Mouse (Mus musculus) hindbrain, postnatal 0 days (tissue): ENCODE measurements around the gene Snx1. TPM values are rescaled to one million over a fixed set of nuclear protein-coding genes. Genes with fewer than 3 reads are reported as not detected.

ENCODE experiments used
- ATAC-seq: fragments of 200-750 bp; cut with Nextera tagmentation; 2 replicates; pipeline ENCODE4 v1.8.0; 2017; ENCODE audit warnings: mild to moderate bottlenecking, moderate TSS enrichment, moderate library complexity
- DNase-seq: peaks from one replicate; pipeline ENCODE4 v3.0.0-alpha.2; 2015; ENCODE audit warnings: low spot score
- H3K27ac ChIP-seq: fragments of 300-500 bp; sonication (generic); 2 replicates; pipeline ENCODE4 v1.5.1; 2014; ENCODE audit warnings: mild to moderate bottlenecking
- H3K27me3 ChIP-seq: fragments of 300-500 bp; sonication (generic); 2 replicates; pipeline ENCODE4 v1.6.1; 2014; ENCODE audit warnings: low read length, mixed read lengths; ENCODE audit not compliant: insufficient read depth
- H3K36me3 ChIP-seq: fragments of 300-500 bp; sonication (generic); 2 replicates; pipeline ENCODE4 v1.6.1; 2014; ENCODE audit warnings: low read length, mixed read lengths; ENCODE audit not compliant: insufficient read depth
- H3K4me1 ChIP-seq: fragments of 300-500 bp; sonication (generic); 2 replicates; pipeline ENCODE4 v1.6.1; 2014; ENCODE audit warnings: antibody characterized with exemption, low read length, mixed read lengths; ENCODE audit not compliant: insufficient read depth
- H3K4me2 ChIP-seq: fragments of 300-500 bp; sonication (generic); 2 replicates; pipeline ENCODE4 v1.6.1; 2014; ENCODE audit warnings: low read depth, mild to moderate bottlenecking, low read length, moderate library complexity, mixed read lengths
- H3K4me3 ChIP-seq: fragments of 300-500 bp; sonication (generic); 2 replicates; pipeline ENCODE4 v1.5.1; 2014; ENCODE audit warnings: low read length
- H3K9ac ChIP-seq: fragments of 300-500 bp; sonication (generic); replicated peaks from 2 replicates; pipeline ENCODE4 v1.6.1; 2014; ENCODE audit warnings: mild to moderate bottlenecking, low read length, moderate library complexity, mixed read lengths
- H3K9me3 ChIP-seq: fragments of 300-500 bp; sonication (generic); 2 replicates; pipeline ENCODE4 v1.6.1; 2016; ENCODE audit warnings: low read length, mixed read lengths
- CTCF ChIP-seq: IDR thresholded peaks from 2 replicates; pipeline ENCODE4 v1.5.1; 2016; ENCODE audit warnings: antibody characterized with exemption, control low read depth, low read depth
- WGBS: fragments of 180-500 bp; shearing (Covaris S2); extraction: QIAGEN DNeasy Blood & Tissue Kit; methylation state at CpG from one replicate; pipeline ENCODE4 v1.1.7; 2014; 5-methylcytosine and 5-hydroxymethylcytosine counted together
- polyA plus RNA-seq: library from polyadenylated mRNA; unstranded; fragments of >200 nt; fragmentation: Nextera tagmentation; extraction: Ambion mirVana; gene quantifications from 2 replicates; pipeline ENCODE4 v1.2.1, GENCODE M21; 2015
- total RNA-seq: library from RNA; depleted of rRNA; stranded (reverse); fragments of >200 nt; gene quantifications from 2 replicates; pipeline ENCODE4 v1.2.3, GENCODE M21; 2014

Snx1 gene
- total and polyA plus RNA-seq, 2 experiments from 2014 or later: 47.3 to 50.4 TPM

- Histone ChIP-seq H3K4me2 (no peak overlapping the region), H3K4me3 (no peak overlapping the region), H3K4me1 (no peaks in the 10 kb centered on the region; the same call in 1 of the 2 replicates), H3K9ac (no peak overlapping the region), H3K27ac (peak overlapping the region; percentile 58; the same call in 1 of the 2 replicates), H3K27me3 (no peaks in the 10 kb centered on the region), H3K36me3 (peaks cover 9% of the 10 kb centered on the region; the same call in 1 of the 2 replicates), H3K9me3 (no peaks in the 10 kb centered on the region)
- WGBS: 31% methylated on average over 8 of the region's 8 CpGs
- no peak for TF ChIP-seq CTCF
- ATAC-seq (peak; percentile 43), DNase-seq (no peak)
Measured at GRCm38 (mm10) chr9:66110611-66111379, 15.6 kb downstream of the Snx1 start.

GRCm38 (mm10) chr9:66110126-66110525 is 16.3 kb downstream of the Snx1 start:
- no peaks in the 10 kb centered on the region; the same call in 1 of the 2 replicates for H3K4me1 ChIP-seq
- 56% methylated on average over 8 of the region's 8 CpGs for WGBS
- TF ChIP-seq CTCF: no peak

GRCm38 (mm10) chr9:66109574-66109973 is 16.8 kb downstream of the Snx1 start:
- Histone ChIP-seq H3K36me3 (peaks cover 21% of the 10 kb centered on the region; the same call in 1 of the 2 replicates), H3K9me3 (no peaks in the 10 kb centered on the region), H3K4me1 (no peaks in the 10 kb centered on the region; the same call in 1 of the 2 replicates), H3K27ac (no peak overlapping the region), H3K27me3 (no peaks in the 10 kb centered on the region), H3K4me3 (no peak overlapping the region), H3K4me2 (no peak overlapping the region), H3K9ac (no peak overlapping the region)
- ATAC-seq (no peak), DNase-seq (no peak)
- no peak for TF ChIP-seq CTCF
- 91% methylated on average over 1 of the region's 1 CpGs for WGBS

More at GRCm38 (mm10) chr9:66110126-66110525, 16.3 kb downstream of the Snx1 start:
- Histone ChIP-seq H3K27me3 (no peaks in the 10 kb centered on the region), H3K4me3 (no peak overlapping the region), H3K36me3 (peaks cover 15% of the 10 kb centered on the region; the same call in 1 of the 2 replicates), H3K27ac (peak overlapping the region; percentile 58; the same call in 1 of the 2 replicates), H3K9ac (no peak overlapping the region), H3K4me2 (no peak overlapping the region), H3K9me3 (no peaks in the 10 kb centered on the region)
- ATAC-seq: no peak
- DNase-seq: no peak

- Histone ChIP-seq H3K27ac (no peak overlapping the region), H3K36me3 (peaks cover 46% of the 10 kb centered on the region; the same call in 1 of the 2 replicates), H3K4me1 (no peaks in the 10 kb centered on the region), H3K27me3 (no peaks in the 10 kb centered on the region), H3K4me3 (no peak overlapping the region), H3K4me2 (no peak overlapping the region), H3K9me3 (no peaks in the 10 kb centered on the region), H3K9ac (no peak overlapping the region)
- ATAC-seq (no peak), DNase-seq (no peak)
- TF ChIP-seq CTCF: no peak
- WGBS: 86% methylated on average over 8 of the region's 8 CpGs
Measured at GRCm38 (mm10) chr9:66105168-66105567, 21.2 kb downstream of the Snx1 start.

GRCm38 (mm10) chr9:66104601-66105000 is 21.8 kb downstream of the Snx1 start:
- peaks cover 50% of the 10 kb centered on the region; the same call in 1 of the 2 replicates for H3K36me3 ChIP-seq

GRCm38 (mm10) chr9:66102668-66103067 is 23.7 kb downstream of the Snx1 start:
- Histone ChIP-seq H3K9ac (no peak overlapping the region), H3K36me3 (peaks cover 55% of the 10 kb centered on the region; the same call in 1 of the 2 replicates), H3K4me3 (no peak overlapping the region), H3K27ac (no peak overlapping the region), H3K27me3 (no peaks in the 10 kb centered on the region), H3K9me3 (no peaks in the 10 kb centered on the region), H3K4me1 (no peaks in the 10 kb centered on the region), H3K4me2 (no peak overlapping the region)
- DNase-seq: no peak
- TF ChIP-seq CTCF: no peak
- WGBS: 89% methylated on average over 6 of the region's 6 CpGs
- no peak for ATAC-seq

More at GRCm38 (mm10) chr9:66104601-66105000, 21.8 kb downstream of the Snx1 start:
- DNase-seq (no peak), ATAC-seq (no peak)
- WGBS: 93% methylated on average over 4 of the region's 4 CpGs
- H3K4me2 ChIP-seq: no peak overlapping the region
- no peak overlapping the region for H3K9ac ChIP-seq
- H3K27ac ChIP-seq: no peak overlapping the region
- H3K4me1 ChIP-seq: no peaks in the 10 kb centered on the region
- H3K9me3 ChIP-seq: no peaks in the 10 kb centered on the region
- no peak overlapping the region for H3K4me3 ChIP-seq
- no peaks in the 10 kb centered on the region for H3K27me3 ChIP-seq
- no peak for TF ChIP-seq CTCF

- TF ChIP-seq CTCF: no peak
- WGBS: 75% methylated on average over 8 of the region's 8 CpGs
- Histone ChIP-seq H3K27ac (no peak overlapping the region), H3K4me2 (no peak overlapping the region), H3K9me3 (no peaks in the 10 kb centered on the region), H3K36me3 (peaks cover 57% of the 10 kb centered on the region; the same call in 1 of the 2 replicates), H3K9ac (no peak overlapping the region), H3K27me3 (no peaks in the 10 kb centered on the region), H3K4me1 (no peaks in the 10 kb centered on the region), H3K4me3 (no peak overlapping the region)
- ATAC-seq (peak; percentile 59; the same call in 1 of the 2 replicates), DNase-seq (no peak)
Measured at GRCm38 (mm10) chr9:66101577-66101976, 24.8 kb downstream of the Snx1 start.
